Mouse (Mus musculus) ES-Bruce4 (cell line): ENCODE results near the gene Daam1.

Experiments
- CTCF ChIP-seq: IDR thresholded peaks from one replicate; pipeline ENCODE4 v1.8.1; 2011; ENCODE audit warnings: low read depth, low read length
- EP300 ChIP-seq: IDR thresholded peaks from 2 replicates; pipeline ENCODE4 v1.6.1; 2011; ENCODE audit warnings: low read depth, low read length; ENCODE audit not compliant: insufficient read depth

- TF ChIP-seq EP300 (no peak), CTCF (no peak)
Observed at GRCm38 (mm10) chr12:71854191-71854590, 23.3 kb downstream of the Daam1 start.
